Mouse (Mus musculus) E14TG2a.4 (cell line): ENCODE data around the gene Ddx23.

Source experiments
- CTCF ChIP-seq: conservative IDR thresholded peaks from 2 replicates; pipeline ENCODE4 v1.5.1; 2014; ENCODE audit warnings: low read length
- NANOG ChIP-seq: IDR thresholded peaks from 2 replicates; pipeline ENCODE4 v1.6.1; 2014; ENCODE audit warnings: borderline replicate concordance, low read length, mixed read lengths

- TF ChIP-seq CTCF: no peak
- TF ChIP-seq NANOG: no peak
These were observed 22.5 kb downstream of the Ddx23 start for GRCm38 (mm10) chr15:98640157-98640556.
